Mouse (Mus musculus) megakaryocyte, adult 5-6 weeks (primary cell): ENCODE results near the gene Ptpn3. TPM values are rescaled to one million over a fixed set of nuclear protein-coding genes. Genes with fewer than 3 reads are reported as not detected.
"Not testable (repeated sequence)": the region's sequence is repeated elsewhere in the genome, so short reads cannot be mapped to it uniquely, and the experiment has no call there.

ENCODE experiments used
- ATAC-seq: 2 replicates; pipeline ENCODE4 v1.8.0; 2016; ENCODE audit warnings: mild to moderate bottlenecking, inconsistent platforms; ENCODE audit not compliant: poor library complexity, severe bottlenecking
- total RNA-seq, 2 experiments: library from RNA; stranded (forward) in 1 of 2; stranded (reverse) in 1 of 2; fragments of 153-499, 151-499 nt in 1 of 2; fragments of 221-1000, 200-1000 nt in 1 of 2; gene quantifications; 2 replicates each; pipeline versions ENCODE4 v1.2.3 to v1.2.4; 2015 to 2017

The Ptpn3 gene
- total RNA-seq, 2 experiments from 2014 or later: 0.13 to 0.59 TPM

DNA sequence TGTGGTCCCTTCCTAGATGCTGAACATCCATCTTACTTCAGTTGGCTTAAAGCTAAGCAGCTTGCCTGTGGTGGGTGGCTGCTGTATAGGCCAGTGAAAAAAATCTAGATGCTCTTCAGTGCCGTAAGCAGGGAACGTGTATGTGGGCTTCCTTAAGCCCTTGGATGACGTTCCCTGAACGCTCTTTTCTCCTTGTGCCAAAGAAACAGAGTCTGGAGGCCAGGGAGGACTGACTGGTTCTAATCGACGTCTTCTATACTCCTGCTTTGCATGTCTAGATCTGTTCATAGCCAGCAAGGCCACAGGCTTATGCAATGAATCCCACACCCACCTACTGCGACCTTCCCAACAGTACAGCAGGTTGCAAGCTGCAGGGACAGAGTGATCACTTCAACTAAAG is 71.3 kb downstream of the Ptpn3 start:
- no peak for ATAC-seq

GRCm38 (mm10) chr4:57228601-57229520 is 72.8 kb downstream of the Ptpn3 start:
- ATAC-seq: no peak

DNA sequence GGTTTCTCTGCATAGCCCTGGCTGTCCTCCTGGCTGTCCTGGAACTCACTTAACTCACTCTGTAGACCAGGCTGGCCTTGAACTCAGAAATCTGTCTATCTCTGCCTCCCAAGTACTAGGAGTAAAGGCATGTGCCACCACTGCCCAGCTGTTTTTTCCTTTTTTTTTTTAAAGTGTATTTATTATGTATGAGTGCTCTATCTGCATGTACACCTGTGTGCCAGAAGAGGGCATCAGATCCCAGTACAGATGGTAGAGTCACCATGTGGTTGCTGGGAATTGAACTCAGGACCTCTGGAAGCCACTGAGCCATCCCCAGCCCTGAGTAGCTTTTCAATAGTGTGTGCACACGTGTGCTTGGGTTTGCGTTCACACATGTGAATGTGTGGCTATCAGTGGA is 76.9 kb downstream of the Ptpn3 start:
- no peak for ATAC-seq

DNA sequence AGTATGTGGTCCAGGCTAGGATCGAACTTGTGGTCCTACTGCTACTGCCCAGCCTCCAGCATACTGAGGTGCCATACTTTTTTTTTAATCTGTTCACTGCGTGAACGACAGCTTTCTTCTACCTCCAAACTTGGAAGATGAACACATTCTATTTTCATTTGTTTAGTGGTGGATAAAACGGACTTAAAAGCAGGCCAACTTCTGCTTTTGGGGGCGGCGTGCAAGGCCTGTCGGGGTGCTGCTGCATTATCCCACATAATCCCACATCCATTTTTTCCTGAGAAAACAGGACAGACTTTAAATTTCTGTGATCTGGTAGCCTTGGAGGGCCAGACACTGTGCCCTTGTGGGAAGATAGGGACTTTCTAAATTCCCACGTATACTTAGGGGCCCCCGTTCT is 83.9 kb downstream of the Ptpn3 start:
- ATAC-seq: no peak

- no peak for ATAC-seq
Observed at GRCm38 (mm10) chr4:57216535-57216934, 85.1 kb downstream of the Ptpn3 start.

- no peak for ATAC-seq
Observed at GRCm38 (mm10) chr4:57214852-57215251, 86.8 kb downstream of the Ptpn3 start.

DNA sequence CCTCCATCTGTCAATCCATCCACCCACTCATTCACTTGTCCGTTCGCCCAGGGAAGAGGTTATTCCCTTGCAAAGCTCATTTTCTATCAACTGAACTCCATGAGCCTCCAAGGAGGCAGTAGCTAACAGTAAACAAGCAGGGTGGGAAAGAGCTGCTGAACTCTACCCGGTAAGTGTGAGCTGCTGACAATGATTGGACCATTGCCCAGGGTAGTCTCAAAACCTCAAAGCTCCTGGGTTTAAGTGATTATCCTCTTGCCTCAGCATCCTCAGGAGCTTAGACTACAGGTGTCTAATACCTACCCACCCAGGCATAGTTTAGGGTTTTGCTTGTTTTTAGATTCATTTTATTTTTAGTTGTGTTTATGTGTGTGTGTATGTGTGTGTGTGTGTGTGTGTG is 87.5 kb downstream of the Ptpn3 start:
- ATAC-seq: no peak

DNA sequence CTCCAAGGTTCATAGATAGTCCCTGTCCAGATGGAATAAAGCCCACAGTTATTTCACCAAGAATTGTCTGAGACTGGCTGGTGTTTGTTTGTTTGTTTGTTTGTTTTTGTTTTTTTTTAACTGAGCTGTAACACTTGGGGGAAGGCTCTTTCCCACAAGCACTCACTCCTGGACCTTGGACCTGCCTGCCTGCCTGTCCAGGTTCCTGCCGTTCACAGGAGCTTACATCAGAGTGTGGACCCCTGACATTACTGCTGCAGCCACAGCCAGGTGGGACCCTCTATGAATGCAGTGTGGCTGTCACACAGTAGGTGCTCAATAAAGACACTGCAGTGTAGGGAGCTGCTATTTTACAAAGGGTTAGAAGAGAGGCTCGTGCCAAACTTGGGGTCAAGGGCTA is 89.9 kb downstream of the Ptpn3 start:
- no peak for ATAC-seq

DNA sequence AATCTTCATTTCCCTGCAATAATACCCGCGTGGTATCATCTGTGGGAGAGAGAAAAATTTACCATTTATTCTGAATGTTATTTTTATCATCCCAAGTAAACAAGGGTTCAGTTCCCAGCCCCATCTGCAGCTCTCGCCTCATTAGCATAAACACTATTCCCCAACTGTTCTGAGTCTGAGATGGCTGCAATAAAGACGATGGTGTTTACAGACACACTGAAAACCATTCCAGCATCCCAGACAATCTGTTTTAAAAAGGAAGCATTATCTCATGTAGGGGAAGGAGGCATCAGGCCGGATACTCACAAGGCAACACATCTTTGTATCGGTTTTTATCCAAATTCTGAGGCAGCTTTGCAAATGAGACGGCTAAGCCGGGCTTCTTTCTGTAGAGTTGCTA is 95.7 kb downstream of the Ptpn3 start:
- ATAC-seq: no peak

DNA sequence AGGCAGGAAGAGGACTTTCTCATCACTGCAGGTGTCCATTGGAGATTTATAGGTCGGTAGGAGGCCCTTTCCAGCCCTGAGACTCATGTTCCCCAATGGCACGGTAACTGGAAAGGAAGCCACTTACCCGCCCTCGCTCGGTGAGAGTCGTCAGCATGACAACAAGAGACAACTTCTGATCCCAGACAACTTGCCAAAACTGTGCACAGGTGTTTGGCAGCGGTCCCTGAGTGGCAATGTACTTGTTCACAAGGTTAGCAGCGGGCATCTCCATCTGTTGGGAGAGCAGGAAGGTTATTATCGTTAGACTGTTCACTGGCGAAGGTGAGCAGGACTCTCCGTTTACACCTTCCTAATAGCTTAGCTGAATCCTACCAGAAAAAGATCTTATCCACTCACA is 96.9 kb downstream of the Ptpn3 start:
- ATAC-seq: no peak

GRCm38 (mm10) chr4:57202660-57203361 is 98.8 kb downstream of the Ptpn3 start:
- ATAC-seq: no peak

DNA sequence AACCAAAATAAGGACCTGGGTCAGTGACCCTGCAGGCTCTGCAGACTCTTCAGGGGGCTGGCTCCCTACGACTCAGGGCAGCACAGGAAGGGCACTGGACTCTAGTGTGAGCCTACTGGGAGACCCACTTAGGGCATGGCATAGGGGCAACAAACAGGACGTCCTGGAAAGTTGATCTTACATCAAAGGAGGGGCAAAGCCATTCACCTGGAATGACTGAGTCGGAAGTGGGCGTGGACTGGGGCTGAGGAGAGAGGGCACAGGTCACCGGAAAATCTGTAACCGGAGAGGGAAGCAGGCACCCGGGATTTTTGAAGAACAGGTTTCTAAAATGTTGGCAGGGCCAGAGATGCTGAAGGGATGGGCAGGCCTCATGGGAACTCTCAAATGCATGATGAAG is 99.5 kb downstream of the Ptpn3 start:
- no peak for ATAC-seq

DNA sequence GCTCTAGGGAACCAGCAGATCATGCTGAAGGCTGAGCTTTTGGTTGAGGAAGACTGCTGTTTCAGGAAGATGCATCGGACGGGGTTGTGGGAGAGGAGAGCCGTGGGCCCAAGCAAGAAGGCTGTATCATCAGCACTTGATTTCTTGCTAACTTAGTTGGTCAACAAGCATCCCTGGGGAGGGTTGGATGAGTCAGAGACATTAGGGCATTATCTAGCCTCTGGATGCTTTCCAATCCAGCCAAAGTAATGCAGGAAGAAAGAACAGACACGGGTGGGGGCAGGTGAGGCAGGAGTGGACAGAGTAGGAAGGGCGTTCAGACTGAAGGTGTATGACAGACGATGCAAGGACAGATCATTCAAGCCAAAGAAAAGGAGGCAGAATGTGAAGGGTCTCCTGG is 101.0 kb downstream of the Ptpn3 start:
- ATAC-seq: no peak

- not testable (repeated sequence) for ATAC-seq
Observed at GRCm38 (mm10) chr4:57198666-57199393, 102.8 kb downstream of the Ptpn3 start.

GRCm38 (mm10) chr4:57191543-57192283 is 109.9 kb downstream of the Ptpn3 start:
- no peak for ATAC-seq

DNA sequence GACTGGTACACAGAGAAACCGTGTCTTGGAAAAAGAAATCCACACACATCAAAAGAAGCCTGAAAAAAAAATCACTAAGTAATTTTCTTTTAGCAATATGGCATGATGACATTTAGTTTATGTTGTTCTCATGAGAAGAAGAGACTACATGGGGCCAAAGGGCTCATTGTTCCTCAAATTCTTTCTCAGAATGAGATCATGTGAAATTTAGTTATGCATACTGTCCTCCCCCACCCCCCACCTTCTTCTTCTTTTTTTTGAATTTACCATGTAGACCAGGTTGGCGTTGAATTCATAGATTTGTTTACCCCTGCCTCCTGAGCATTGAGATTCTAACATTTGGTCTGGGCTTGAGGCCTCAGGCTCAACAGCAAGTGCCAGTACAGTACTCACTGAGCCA is 111.8 kb downstream of the Ptpn3 start:
- no peak for ATAC-seq

GRCm38 (mm10) chr4:57186035-57186434 is 115.6 kb downstream of the Ptpn3 start:
- no peak for ATAC-seq

DNA sequence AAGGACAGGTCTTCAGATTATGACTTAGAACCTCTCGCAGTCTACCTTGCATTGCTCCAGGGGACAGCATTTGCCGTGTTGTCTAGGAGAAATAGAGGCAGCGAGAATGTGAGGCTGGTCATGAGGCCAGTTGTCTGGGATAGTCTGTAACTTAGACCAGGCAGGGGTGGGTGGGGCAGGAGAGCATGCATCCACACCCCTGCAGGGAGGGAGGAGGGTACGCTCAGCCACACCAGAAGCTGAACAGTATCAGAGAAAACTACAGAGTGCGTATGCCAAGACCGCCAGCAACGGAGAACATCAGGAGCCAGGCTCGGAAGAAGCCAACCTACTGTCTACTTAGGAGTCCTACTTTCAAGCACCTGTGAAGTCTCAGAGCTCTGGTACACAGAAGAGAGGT is 116.2 kb downstream of the Ptpn3 start:
- ATAC-seq: no peak

- no peak for ATAC-seq
Observed at GRCm38 (mm10) chr4:57183493-57183892, 118.1 kb downstream of the Ptpn3 start.

DNA sequence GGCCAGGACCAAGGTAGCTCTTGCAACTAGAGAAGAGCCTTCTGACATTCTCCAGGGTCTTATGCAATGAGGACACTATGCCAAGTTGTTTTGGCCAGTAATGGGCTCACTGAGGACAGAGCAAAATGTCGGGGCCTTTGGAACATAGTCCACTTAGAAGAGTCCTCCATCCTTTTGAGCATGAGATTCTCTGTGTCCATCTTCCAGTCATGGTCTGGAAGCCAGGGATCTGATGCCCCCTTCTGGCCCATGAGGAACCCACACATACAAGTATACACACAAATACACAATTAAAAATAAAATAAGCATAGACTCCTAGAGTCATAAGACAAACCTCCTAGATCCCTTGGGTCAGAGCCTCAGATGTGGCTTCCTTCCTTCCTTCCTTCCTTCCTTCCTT is 120.1 kb downstream of the Ptpn3 start:
- no peak for ATAC-seq

DNA sequence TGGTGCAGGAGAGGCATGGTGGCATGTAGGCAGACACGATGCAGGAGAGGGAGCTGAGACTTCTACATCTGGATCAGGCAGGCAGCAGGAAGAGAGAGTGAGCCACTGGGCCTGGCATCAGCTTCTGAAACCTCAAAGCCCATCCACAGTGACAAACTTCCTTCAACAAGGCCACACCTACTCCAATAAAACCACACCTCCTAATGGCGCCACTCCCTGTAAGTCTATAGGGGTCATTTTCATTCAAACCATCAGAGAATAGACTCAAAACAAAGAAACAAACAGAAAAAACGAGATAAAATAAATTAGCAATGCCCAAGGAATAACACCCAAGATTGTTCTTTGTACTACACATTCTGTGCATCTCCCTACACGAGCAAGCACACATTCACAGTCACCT is 122.8 kb downstream of the Ptpn3 start:
- ATAC-seq: no peak
